Mouse (Mus musculus) limb, embryonic 14.5 days (tissue): ENCODE results near the gene Cd22. TPM values are rescaled to one million over a fixed set of nuclear protein-coding genes. Genes with fewer than 3 reads are reported as not detected.
"Not testable (repeated sequence)": the region's sequence is repeated elsewhere in the genome, so short reads cannot be mapped to it uniquely, and the experiment has no call there.

Experiments
- ATAC-seq: fragments of 200-750 bp; cut with Nextera tagmentation; 2 replicates; pipeline ENCODE4 v1.8.0; 2017; ENCODE audit warnings: low read depth, moderate number of reproducible peaks, moderate TSS enrichment; ENCODE audit not compliant: low FRiP score
- DNase-seq: peaks from one replicate; pipeline ENCODE4 v3.0.0-alpha.2; 2015; ENCODE audit warnings: low spot score
- H3K27ac ChIP-seq: fragments of 300-500 bp; sonication (generic); replicated peaks from 2 replicates; pipeline ENCODE4 v1.5.1; 2014; ENCODE audit warnings: low read depth, mild to moderate bottlenecking, low read length, moderate library complexity, mixed read lengths
- H3K27me3 ChIP-seq: fragments of 300-500 bp; sonication (generic); 2 replicates; pipeline ENCODE4 v1.6.1; 2014; ENCODE audit warnings: low read length, mixed read lengths; ENCODE audit not compliant: control insufficient read depth, insufficient read depth
- H3K36me3 ChIP-seq: fragments of 300-500 bp; sonication (generic); 2 replicates; pipeline ENCODE4 v1.6.1; 2014; ENCODE audit warnings: mild to moderate bottlenecking, low read length, moderate library complexity, mixed read lengths; ENCODE audit not compliant: control insufficient read depth, insufficient read depth
- H3K4me1 ChIP-seq: fragments of 300-500 bp; sonication (generic); 2 replicates; pipeline ENCODE4 v1.6.1; 2014; ENCODE audit warnings: antibody characterized with exemption, low read length, mixed read lengths; ENCODE audit not compliant: control insufficient read depth, insufficient read depth
- H3K4me2 ChIP-seq: fragments of 300-500 bp; sonication (generic); replicated peaks from 2 replicates; pipeline ENCODE4 v1.6.1; 2014; ENCODE audit warnings: low read depth, mild to moderate bottlenecking, low read length, moderate library complexity; ENCODE audit not compliant: severe bottlenecking
- H3K4me3 ChIP-seq: fragments of 300-500 bp; sonication (generic); replicated peaks from 2 replicates; pipeline ENCODE4 v1.5.1; 2014; ENCODE audit warnings: low read length
- H3K9ac ChIP-seq: fragments of 300-500 bp; sonication (generic); 2 replicates; pipeline ENCODE4 v1.6.1; 2014; ENCODE audit warnings: mild to moderate bottlenecking, low read depth, low read length, moderate library complexity; ENCODE audit not compliant: severe bottlenecking
- H3K9me3 ChIP-seq: fragments of 300-500 bp; sonication (generic); 2 replicates; pipeline ENCODE4 v1.6.1; 2016; ENCODE audit warnings: low read length; ENCODE audit not compliant: control insufficient read depth
- POLR2A ChIP-seq: fragments of 200-500 bp; IDR thresholded peaks from 2 replicates; pipeline ENCODE4 v1.8.0; 2012; ENCODE audit warnings: inconsistent platforms, mild to moderate bottlenecking, moderate library complexity, borderline replicate concordance; ENCODE audit not compliant: insufficient read depth, insufficient read length; ENCODE audit errors: extremely low read depth
- WGBS: fragments of 180-500 bp; shearing (Covaris S2); extraction: QIAGEN DNeasy Blood & Tissue Kit; methylation state at CpG from one replicate; pipeline ENCODE4 v1.1.7; 2014; 5-methylcytosine and 5-hydroxymethylcytosine counted together
- polyA plus RNA-seq, 2 experiments: library from polyadenylated mRNA; depleted of rRNA in 1 of 2; stranded (reverse) in 1 of 2; unstranded in 1 of 2; fragments of >200 nt; fragmentation: Nextera tagmentation in 1 of 2; extraction: Ambion mirVana in 1 of 2; gene quantifications; 2 replicates each; pipeline versions ENCODE4 v1.2.1 to v1.2.3; 2012 to 2014

Cd22 gene
- 0.09 and 0.11 TPM in 2 replicates for polyA plus RNA-seq (2012; rRNA removed)
- polyA plus RNA-seq (2014; fragmentation: Nextera tagmentation; extraction: Ambion mirVana) = 0.10 TPM in 1 of 2 replicates, not detected in the other

- DNase-seq = no peak
- H3K36me3 ChIP-seq = no peaks in the 10 kb centered on the region
- H3K9me3 ChIP-seq = no peaks in the 10 kb centered on the region
- no peak for ATAC-seq
- no peak within 1 kb of the TSS for H3K27ac ChIP-seq
- TF ChIP-seq POLR2A = no peak
- H3K4me2 ChIP-seq = no peak within 1 kb of the TSS
- no peaks in the 10 kb centered on the region for H3K27me3 ChIP-seq
- H3K4me1 ChIP-seq = no peaks in the 10 kb centered on the region
- H3K4me3 ChIP-seq = no peak within 1 kb of the TSS
- no peak within 1 kb of the TSS for H3K9ac ChIP-seq
- 62% methylated on average over 7 of the region's 7 CpGs for WGBS
Measured at GRCm38 (mm10) chr7:30880176-30880575, at the start of gene Cd22. Gene Cd22, minus strand, starts transcription at chr7:30880342.

GRCm38 (mm10) chr7:30924581-30924980 lies 44.4 kb upstream of the Cd22 start, which contains the start of gene Hamp2:
Gene Hamp2, minus strand, starts transcription at chr7:30924681.
- H3K27ac ChIP-seq, H3K9me3 ChIP-seq, ATAC-seq, H3K36me3 ChIP-seq, DNase-seq, H3K27me3 ChIP-seq, H3K9ac ChIP-seq, H3K4me3 ChIP-seq, H3K4me2 ChIP-seq, H3K4me1 ChIP-seq: not testable (repeated sequence)
- WGBS = 83% methylated on average over 2 of the region's 2 CpGs

- no peak overlapping the region for H3K4me2 ChIP-seq
- H3K27me3 ChIP-seq = no peaks in the 10 kb centered on the region
- no peak for TF ChIP-seq POLR2A
- H3K9me3 ChIP-seq = no peaks in the 10 kb centered on the region
- H3K27ac ChIP-seq = no peak overlapping the region
- no peaks in the 10 kb centered on the region for H3K4me1 ChIP-seq
- ATAC-seq (no peak), DNase-seq (no peak)
- no peak overlapping the region for H3K9ac ChIP-seq
- no peak overlapping the region for H3K4me3 ChIP-seq
- 68% methylated on average over 3 of the region's 3 CpGs for WGBS
- no peaks in the 10 kb centered on the region for H3K36me3 ChIP-seq
Measured at GRCm38 (mm10) chr7:30924071-30924470, 43.9 kb upstream of the Cd22 start.

GRCm38 (mm10) chr7:30922490-30922889 lies 42.3 kb upstream of the Cd22 start:
- H3K36me3 ChIP-seq, H3K9me3 ChIP-seq, H3K27me3 ChIP-seq, DNase-seq, H3K4me2 ChIP-seq, H3K27ac ChIP-seq, H3K4me1 ChIP-seq, ATAC-seq, H3K4me3 ChIP-seq, H3K9ac ChIP-seq: not testable (repeated sequence)
- WGBS = 38% methylated on average over 3 of the region's 3 CpGs

- no peak overlapping the region for H3K4me2 ChIP-seq
- H3K9me3 ChIP-seq = no peaks in the 10 kb centered on the region
- no peaks in the 10 kb centered on the region for H3K4me1 ChIP-seq
- no peak for ATAC-seq
- no peak overlapping the region for H3K27ac ChIP-seq
- no peak overlapping the region for H3K9ac ChIP-seq
- 61% methylated on average over 3 of the region's 3 CpGs for WGBS
- no peak for DNase-seq
- no peaks in the 10 kb centered on the region for H3K27me3 ChIP-seq
- no peaks in the 10 kb centered on the region for H3K36me3 ChIP-seq
- no peak overlapping the region for H3K4me3 ChIP-seq
- TF ChIP-seq POLR2A = no peak
Measured at GRCm38 (mm10) chr7:30920217-30920616, 40.1 kb upstream of the Cd22 start.

GRCm38 (mm10) chr7:30917219-30917618 lies 37.1 kb upstream of the Cd22 start:
- H3K27me3 ChIP-seq = no peaks in the 10 kb centered on the region
- H3K4me3 ChIP-seq = no peak overlapping the region
- H3K4me1 ChIP-seq = no peaks in the 10 kb centered on the region
- no peaks in the 10 kb centered on the region for H3K9me3 ChIP-seq
- H3K27ac ChIP-seq = no peak overlapping the region
- 51% methylated on average over 4 of the region's 4 CpGs for WGBS
- H3K9ac ChIP-seq = no peak overlapping the region
- no peaks in the 10 kb centered on the region for H3K36me3 ChIP-seq
- DNase-seq = no peak
- ATAC-seq = no peak
- no peak for TF ChIP-seq POLR2A
- H3K4me2 ChIP-seq = no peak overlapping the region
